Mouse (Mus musculus): ENCODE measurements around the gene Arhgdib. TPM values are rescaled to one million over a fixed set of nuclear protein-coding genes. Genes with fewer than 3 reads are reported as not detected.

Arhgdib gene
- polyA plus RNA-seq, 1 experiment from 2014 or later: 56.2 TPM

DNA sequence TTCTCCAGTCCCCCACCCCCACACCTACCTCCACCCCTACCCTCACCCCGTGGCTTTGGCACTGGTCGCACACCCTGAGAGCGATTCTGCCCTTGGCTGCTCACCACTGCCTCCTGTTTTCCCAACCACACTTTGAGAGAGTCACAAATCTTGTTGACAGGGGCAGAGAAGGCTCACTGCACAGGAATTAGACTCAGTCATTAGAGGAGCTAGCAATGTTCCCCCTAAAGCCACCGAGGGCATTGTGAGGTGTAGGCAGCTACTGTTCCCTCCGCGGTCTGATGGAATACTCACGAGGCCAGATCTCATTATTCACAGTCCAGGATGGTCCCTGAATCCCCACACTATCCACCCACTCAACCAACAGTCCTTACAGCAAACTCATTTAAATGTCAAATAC, 15.4 kb upstream of the Arhgdib start:
- Histone ChIP-seq H3K4me3 (ENCODE audit: low read depth, low read length) (no peak overlapping the region), H3K27me3 (ENCODE audit: control insufficient read depth, insufficient read depth, low read length) (no peaks in the 10 kb centered on the region), H3K4me2 (ENCODE audit: low read depth, low read length) (no peak overlapping the region), H3K4me1 (ENCODE audit: control insufficient read depth, insufficient read depth, low read length) (no peaks in the 10 kb centered on the region), H3K9ac (replicated peaks; ENCODE audit: low read length) (no peak overlapping the region), H3K27ac (replicated peaks; ENCODE audit: low read depth, low read length) (no peak overlapping the region), H3K36me3 (replicated peaks; ENCODE audit: control insufficient read depth, insufficient read depth, low read depth, low read length) (no peaks in the 10 kb centered on the region), H3K9me3 (replicated peaks; ENCODE audit: control insufficient read depth, low read length) (no peaks in the 10 kb centered on the region)
- 78% methylated on average over 7 of the region's 7 CpGs for WGBS
- ATAC-seq (replicated peaks; ENCODE audit: insufficient number of reproducible peaks, low FRiP score, low TSS enrichment, low read depth) (no peak), DNase-seq (ENCODE audit: low spot score) (no peak)

DNA sequence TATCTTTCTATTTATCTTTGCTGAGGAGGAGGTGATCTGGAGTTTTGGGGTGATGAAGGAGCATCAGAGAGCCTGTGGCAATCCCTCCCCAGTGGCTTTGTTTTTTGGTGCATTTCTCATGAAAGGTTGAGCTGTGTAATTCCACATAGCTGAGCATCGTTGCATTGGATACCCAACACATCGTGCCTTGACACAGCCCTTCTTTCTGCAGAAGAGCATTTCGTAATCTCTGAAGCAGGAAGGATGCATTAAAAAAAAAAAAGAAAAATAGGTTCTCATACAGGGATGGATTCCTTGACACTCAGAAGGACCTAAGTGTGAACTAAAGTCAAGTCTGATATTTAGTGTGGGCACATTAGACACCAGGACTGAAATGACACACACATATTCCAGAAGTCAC, 13.5 kb upstream of the Arhgdib start:
- Histone ChIP-seq H3K4me1 (ENCODE audit: control insufficient read depth, insufficient read depth, low read length) (no peaks in the 10 kb centered on the region), H3K9me3 (replicated peaks; ENCODE audit: control insufficient read depth, low read length) (no peaks in the 10 kb centered on the region), H3K4me3 (ENCODE audit: low read depth, low read length) (no peak overlapping the region), H3K27ac (replicated peaks; ENCODE audit: low read depth, low read length) (no peak overlapping the region), H3K27me3 (ENCODE audit: control insufficient read depth, insufficient read depth, low read length) (no peaks in the 10 kb centered on the region), H3K4me2 (ENCODE audit: low read depth, low read length) (no peak overlapping the region), H3K36me3 (replicated peaks; ENCODE audit: control insufficient read depth, insufficient read depth, low read depth, low read length) (no peaks in the 10 kb centered on the region), H3K9ac (replicated peaks; ENCODE audit: low read length) (no peak overlapping the region)
- 96% methylated on average over 3 of the region's 3 CpGs for WGBS
- DNase-seq (ENCODE audit: low spot score) (no peak), ATAC-seq (replicated peaks; ENCODE audit: insufficient number of reproducible peaks, low FRiP score, low TSS enrichment, low read depth) (no peak)

DNA sequence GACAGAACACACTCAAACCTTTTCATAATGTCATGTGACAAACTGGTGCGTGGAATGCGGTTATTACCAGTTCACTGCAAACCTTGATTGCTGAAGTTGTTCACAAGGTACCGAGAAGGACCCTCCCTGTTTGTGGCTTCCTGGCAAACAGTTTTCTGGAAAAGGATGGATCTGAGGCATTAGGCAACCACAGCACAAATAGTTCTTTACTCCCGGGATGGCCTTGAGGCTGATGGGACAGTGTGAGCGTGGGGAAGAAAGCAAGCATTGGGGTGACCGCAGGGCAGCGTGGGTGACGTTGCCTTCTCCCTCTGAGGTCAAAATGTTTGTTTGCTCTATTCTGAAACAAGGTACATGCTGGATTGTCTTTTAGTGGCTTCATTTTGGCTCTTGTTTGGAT, 13.0 kb upstream of the Arhgdib start:
- H3K27ac ChIP-seq (replicated peaks; ENCODE audit: low read depth, low read length): no peak overlapping the region
- H3K4me2 ChIP-seq (ENCODE audit: low read depth, low read length): no peak overlapping the region
- 90% methylated on average over 8 of the region's 8 CpGs for WGBS
- no peaks in the 10 kb centered on the region for H3K4me1 ChIP-seq (ENCODE audit: control insufficient read depth, insufficient read depth, low read length)
- DNase-seq (ENCODE audit: low spot score) (no peak), ATAC-seq (replicated peaks; ENCODE audit: insufficient number of reproducible peaks, low FRiP score, low TSS enrichment, low read depth) (no peak)
- H3K4me3 ChIP-seq (ENCODE audit: low read depth, low read length): no peak overlapping the region
- no peaks in the 10 kb centered on the region for H3K9me3 ChIP-seq (replicated peaks; ENCODE audit: control insufficient read depth, low read length)
- no peaks in the 10 kb centered on the region for H3K36me3 ChIP-seq (replicated peaks; ENCODE audit: control insufficient read depth, insufficient read depth, low read depth, low read length)
- H3K9ac ChIP-seq (replicated peaks; ENCODE audit: low read length): no peak overlapping the region
- no peaks in the 10 kb centered on the region for H3K27me3 ChIP-seq (ENCODE audit: control insufficient read depth, insufficient read depth, low read length)

DNA sequence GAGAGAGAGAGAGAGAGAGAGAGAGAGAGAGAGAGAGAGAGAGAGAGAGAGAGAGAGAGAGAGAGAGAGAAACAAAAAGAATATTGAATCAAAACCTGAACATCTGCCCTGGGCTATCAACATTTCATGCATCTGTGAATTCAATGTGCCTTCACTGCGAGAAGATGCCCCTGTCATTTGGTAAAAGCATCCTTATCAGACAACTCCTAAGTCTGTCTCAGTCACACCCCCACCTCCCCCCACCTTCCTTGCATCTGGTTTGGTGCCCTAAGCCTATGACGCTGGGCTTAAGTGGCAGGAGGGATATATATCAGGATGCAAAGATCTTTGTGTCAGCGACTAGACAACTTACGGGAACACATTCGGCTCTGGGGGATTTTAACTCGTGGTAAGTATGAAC, 12.5 kb upstream of the Arhgdib start:
- no peak overlapping the region for H3K27ac ChIP-seq (replicated peaks; ENCODE audit: low read depth, low read length)
- no peaks in the 10 kb centered on the region for H3K9me3 ChIP-seq (replicated peaks; ENCODE audit: control insufficient read depth, low read length)
- 75% methylated on average over 6 of the region's 6 CpGs for WGBS
- H3K4me3 ChIP-seq (ENCODE audit: low read depth, low read length): no peak overlapping the region
- DNase-seq (ENCODE audit: low spot score): no peak
- no peaks in the 10 kb centered on the region for H3K36me3 ChIP-seq (replicated peaks; ENCODE audit: control insufficient read depth, insufficient read depth, low read depth, low read length)
- H3K9ac ChIP-seq (replicated peaks; ENCODE audit: low read length): no peak overlapping the region
- H3K4me2 ChIP-seq (ENCODE audit: low read depth, low read length): no peak overlapping the region
- no peaks in the 10 kb centered on the region for H3K4me1 ChIP-seq (ENCODE audit: control insufficient read depth, insufficient read depth, low read length)
- H3K27me3 ChIP-seq (ENCODE audit: control insufficient read depth, insufficient read depth, low read length): no peaks in the 10 kb centered on the region
- no peak for ATAC-seq (replicated peaks; ENCODE audit: insufficient number of reproducible peaks, low FRiP score, low TSS enrichment, low read depth)

DNA sequence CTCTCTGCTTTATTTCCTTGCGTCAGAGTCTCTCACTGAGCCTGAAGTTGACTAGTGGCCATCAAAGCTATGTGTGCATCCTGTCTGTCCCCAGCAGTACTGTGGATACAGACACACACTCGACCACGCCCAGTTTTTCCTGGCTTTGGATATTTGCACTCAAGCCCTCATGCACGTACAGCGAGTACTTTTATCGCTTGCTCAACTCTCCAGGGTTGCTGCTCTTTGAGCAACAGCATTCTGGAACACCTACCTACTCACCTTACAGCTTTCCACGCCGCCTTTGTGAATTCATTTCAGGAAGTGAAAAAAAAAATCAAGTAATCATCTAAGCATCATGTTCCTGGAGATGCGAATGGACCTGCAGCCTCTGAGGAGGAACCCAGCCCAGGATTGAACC, 11.2 kb upstream of the Arhgdib start:
- no peak for ATAC-seq (replicated peaks; ENCODE audit: insufficient number of reproducible peaks, low FRiP score, low TSS enrichment, low read depth)
- no peaks in the 10 kb centered on the region for H3K4me1 ChIP-seq (ENCODE audit: control insufficient read depth, insufficient read depth, low read length)
- no peak overlapping the region for H3K4me3 ChIP-seq (ENCODE audit: low read depth, low read length)
- H3K36me3 ChIP-seq (replicated peaks; ENCODE audit: control insufficient read depth, insufficient read depth, low read depth, low read length): no peaks in the 10 kb centered on the region
- H3K4me2 ChIP-seq (ENCODE audit: low read depth, low read length): no peak overlapping the region
- no peaks in the 10 kb centered on the region for H3K27me3 ChIP-seq (ENCODE audit: control insufficient read depth, insufficient read depth, low read length)
- DNase-seq (ENCODE audit: low spot score): no peak
- 91% methylated on average over 9 of the region's 9 CpGs for WGBS
- no peak overlapping the region for H3K27ac ChIP-seq (replicated peaks; ENCODE audit: low read depth, low read length)
- no peak overlapping the region for H3K9ac ChIP-seq (replicated peaks; ENCODE audit: low read length)
- no peaks in the 10 kb centered on the region for H3K9me3 ChIP-seq (replicated peaks; ENCODE audit: control insufficient read depth, low read length)

DNA sequence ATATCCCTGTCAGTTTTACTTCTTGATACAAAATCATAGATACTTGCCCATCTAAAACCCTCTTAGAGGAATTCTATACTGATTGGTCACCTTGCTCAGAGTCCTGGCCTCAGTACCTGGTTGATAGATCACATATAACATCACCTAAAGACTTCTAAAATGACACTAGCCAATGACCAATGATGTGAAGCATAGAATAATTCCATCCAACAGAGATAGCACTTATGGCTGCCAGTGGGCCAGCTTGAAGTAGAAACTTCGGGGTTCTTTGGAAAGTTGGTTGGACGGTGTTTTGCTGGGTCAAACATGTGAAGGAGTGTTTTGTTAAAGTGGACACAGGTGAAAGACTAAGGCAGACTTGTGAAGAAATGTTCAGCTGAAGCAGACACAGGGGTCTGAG, 8.5 kb upstream of the Arhgdib start:
- 96% methylated on average over 2 of the region's 2 CpGs for WGBS
- no peak for DNase-seq (ENCODE audit: low spot score)
- no peaks in the 10 kb centered on the region for H3K4me1 ChIP-seq (ENCODE audit: control insufficient read depth, insufficient read depth, low read length)
- ATAC-seq (replicated peaks; ENCODE audit: insufficient number of reproducible peaks, low FRiP score, low TSS enrichment, low read depth): no peak
- H3K9ac ChIP-seq (replicated peaks; ENCODE audit: low read length): no peak overlapping the region
- H3K4me3 ChIP-seq (ENCODE audit: low read depth, low read length): no peak overlapping the region
- no peak overlapping the region for H3K4me2 ChIP-seq (ENCODE audit: low read depth, low read length)
- no peaks in the 10 kb centered on the region for H3K27me3 ChIP-seq (ENCODE audit: control insufficient read depth, insufficient read depth, low read length)
- no peaks in the 10 kb centered on the region for H3K9me3 ChIP-seq (replicated peaks; ENCODE audit: control insufficient read depth, low read length)
- H3K36me3 ChIP-seq (replicated peaks; ENCODE audit: control insufficient read depth, insufficient read depth, low read depth, low read length): no peaks in the 10 kb centered on the region
- H3K27ac ChIP-seq (replicated peaks; ENCODE audit: low read depth, low read length): no peak overlapping the region

DNA sequence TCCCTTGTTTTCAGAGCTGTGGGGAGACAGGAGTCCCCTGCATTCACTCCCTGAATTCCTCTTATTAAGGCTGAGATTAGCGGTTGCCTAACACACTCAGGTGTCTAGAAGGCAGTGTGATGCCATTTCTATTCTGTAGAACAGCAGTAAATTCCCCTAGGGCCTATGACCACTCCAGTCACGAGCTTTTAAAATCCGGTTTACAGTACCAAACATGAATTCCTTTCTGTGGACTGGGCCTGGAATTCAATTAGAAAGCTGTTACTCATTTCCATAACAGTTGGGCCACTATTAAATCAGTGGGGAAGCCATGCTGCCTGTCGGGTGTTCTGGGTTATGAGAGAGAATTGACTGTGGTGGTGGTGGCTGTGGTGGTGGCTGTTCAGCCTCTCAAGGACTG, 6.0 kb upstream of the Arhgdib start:
- ATAC-seq (replicated peaks; ENCODE audit: insufficient number of reproducible peaks, low FRiP score, low TSS enrichment, low read depth): no peak
- no peak for DNase-seq (ENCODE audit: low spot score)

DNA sequence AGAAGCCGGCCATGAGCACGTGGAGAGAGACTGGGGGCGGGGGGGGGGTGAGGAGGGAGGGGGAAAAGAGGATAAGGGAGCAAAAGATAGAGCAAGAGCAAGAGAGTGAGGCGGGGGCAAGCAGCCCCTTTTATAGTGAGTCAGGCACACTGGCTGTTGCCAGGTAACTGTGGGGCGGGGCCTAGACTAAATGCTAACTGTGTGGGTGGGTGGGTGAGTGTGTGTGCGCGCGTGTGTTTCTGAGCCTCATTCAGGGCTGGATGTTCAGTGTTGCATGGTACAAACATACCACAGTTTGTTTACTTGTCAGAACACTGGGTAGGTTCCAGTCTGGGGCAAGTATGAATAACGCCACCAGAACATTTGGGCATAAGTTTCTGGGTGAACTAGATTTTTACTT, 5.2 kb upstream of the Arhgdib start:
- ATAC-seq (replicated peaks; ENCODE audit: insufficient number of reproducible peaks, low FRiP score, low TSS enrichment, low read depth) (no peak), DNase-seq (ENCODE audit: low spot score) (no peak)
- no peaks in the 10 kb centered on the region for H3K4me1 ChIP-seq (ENCODE audit: control insufficient read depth, insufficient read depth, low read length)
- H3K27me3 ChIP-seq (ENCODE audit: control insufficient read depth, insufficient read depth, low read length): no peaks in the 10 kb centered on the region
- no peaks in the 10 kb centered on the region for H3K36me3 ChIP-seq (replicated peaks; ENCODE audit: control insufficient read depth, insufficient read depth, low read depth, low read length)
- H3K4me2 ChIP-seq (ENCODE audit: low read depth, low read length): no peak overlapping the region
- no peaks in the 10 kb centered on the region for H3K9me3 ChIP-seq (replicated peaks; ENCODE audit: control insufficient read depth, low read length)
- no peak overlapping the region for H3K27ac ChIP-seq (replicated peaks; ENCODE audit: low read depth, low read length)
- no peak overlapping the region for H3K9ac ChIP-seq (replicated peaks; ENCODE audit: low read length)
- no peak overlapping the region for H3K4me3 ChIP-seq (ENCODE audit: low read depth, low read length)
- 53% methylated on average over 9 of the region's 9 CpGs for WGBS

More for the DNA sequence above, 6.0 kb upstream of the Arhgdib start:
- Histone ChIP-seq H3K9me3 (replicated peaks; ENCODE audit: control insufficient read depth, low read length) (no peaks in the 10 kb centered on the region), H3K4me2 (ENCODE audit: low read depth, low read length) (no peak overlapping the region), H3K4me3 (ENCODE audit: low read depth, low read length) (no peak overlapping the region), H3K36me3 (replicated peaks; ENCODE audit: control insufficient read depth, insufficient read depth, low read depth, low read length) (no peaks in the 10 kb centered on the region), H3K9ac (replicated peaks; ENCODE audit: low read length) (no peak overlapping the region), H3K27ac (replicated peaks; ENCODE audit: low read depth, low read length) (no peak overlapping the region), H3K27me3 (ENCODE audit: control insufficient read depth, insufficient read depth, low read length) (no peaks in the 10 kb centered on the region), H3K4me1 (ENCODE audit: control insufficient read depth, insufficient read depth, low read length) (no peaks in the 10 kb centered on the region)
- 63% methylated on average over 4 of the region's 4 CpGs for WGBS

DNA sequence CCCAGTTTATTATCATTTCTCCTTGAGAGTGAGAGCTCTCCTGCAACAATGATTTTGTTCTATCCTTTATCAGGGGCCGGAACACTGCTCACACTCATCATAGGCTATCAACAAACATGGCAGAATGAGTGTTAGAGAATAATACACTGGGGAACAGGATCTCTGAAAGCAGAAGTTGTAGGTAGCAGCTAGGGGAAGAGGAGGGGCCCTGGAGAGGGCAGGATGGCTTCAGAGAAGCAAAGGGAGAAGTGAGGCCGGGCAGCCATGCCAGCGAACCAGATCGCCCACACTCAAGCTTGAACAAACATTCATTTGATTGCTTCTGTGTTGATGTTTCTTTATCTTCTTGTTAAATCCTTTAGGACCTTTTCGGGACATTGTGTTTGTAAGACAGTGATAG, 4.5 kb upstream of the Arhgdib start:
- no peaks in the 10 kb centered on the region for H3K4me1 ChIP-seq (ENCODE audit: control insufficient read depth, insufficient read depth, low read length)
- no peaks in the 10 kb centered on the region for H3K27me3 ChIP-seq (ENCODE audit: control insufficient read depth, insufficient read depth, low read length)
- no peaks in the 10 kb centered on the region for H3K9me3 ChIP-seq (replicated peaks; ENCODE audit: control insufficient read depth, low read length)
- no peak overlapping the region for H3K4me3 ChIP-seq (ENCODE audit: low read depth, low read length)
- DNase-seq (ENCODE audit: low spot score): no peak
- ATAC-seq (replicated peaks; ENCODE audit: insufficient number of reproducible peaks, low FRiP score, low TSS enrichment, low read depth): no peak
- no peaks in the 10 kb centered on the region for H3K36me3 ChIP-seq (replicated peaks; ENCODE audit: control insufficient read depth, insufficient read depth, low read depth, low read length)
- H3K4me2 ChIP-seq (ENCODE audit: low read depth, low read length): no peak overlapping the region
- no peak overlapping the region for H3K9ac ChIP-seq (replicated peaks; ENCODE audit: low read length)
- H3K27ac ChIP-seq (replicated peaks; ENCODE audit: low read depth, low read length): no peak overlapping the region
- 83% methylated on average over 5 of the region's 5 CpGs for WGBS
